Mouse (Mus musculus) gastrocnemius, adult 2 months (tissue): ENCODE measurements around the gene Fam69b. TPM values are rescaled to one million over a fixed set of nuclear protein-coding genes. Genes with fewer than 3 reads are reported as not detected.

Experiments
- DNase-seq: peaks from one replicate; pipeline ENCODE4 v3.0.0; 2022
- H3K27ac ChIP-seq: fragments of 200-600 bp; 2 replicates; pipeline ENCODE4 v1.8.1; 2022; ENCODE audit warnings: mild to moderate bottlenecking
- H3K4me3 ChIP-seq: fragments of 200-600 bp; 2 replicates; pipeline ENCODE4 v1.8.1; 2022; ENCODE audit warnings: mild to moderate bottlenecking, moderate library complexity
- CTCF ChIP-seq: fragments of 200-600 bp; IDR thresholded peaks from 2 replicates; pipeline ENCODE4 v1.8.1; 2022; ENCODE audit warnings: antibody characterized with exemption, mild to moderate bottlenecking, moderate library complexity
- intact Hi-C: fragments of 180-260 bp; cut with DNase I; formaldehyde crosslinking; loops from one replicate; pipeline ENCODE4 v1.15.1; 2025
- total RNA-seq, 2 experiments: library from RNA; stranded (reverse); gene quantifications; 2 replicates each; pipeline ENCODE4 v1.2.3; 2021

Fam69b gene
- total RNA-seq, 2 experiments from 2014 or later = 1.0 to 2.3 TPM

DNA sequence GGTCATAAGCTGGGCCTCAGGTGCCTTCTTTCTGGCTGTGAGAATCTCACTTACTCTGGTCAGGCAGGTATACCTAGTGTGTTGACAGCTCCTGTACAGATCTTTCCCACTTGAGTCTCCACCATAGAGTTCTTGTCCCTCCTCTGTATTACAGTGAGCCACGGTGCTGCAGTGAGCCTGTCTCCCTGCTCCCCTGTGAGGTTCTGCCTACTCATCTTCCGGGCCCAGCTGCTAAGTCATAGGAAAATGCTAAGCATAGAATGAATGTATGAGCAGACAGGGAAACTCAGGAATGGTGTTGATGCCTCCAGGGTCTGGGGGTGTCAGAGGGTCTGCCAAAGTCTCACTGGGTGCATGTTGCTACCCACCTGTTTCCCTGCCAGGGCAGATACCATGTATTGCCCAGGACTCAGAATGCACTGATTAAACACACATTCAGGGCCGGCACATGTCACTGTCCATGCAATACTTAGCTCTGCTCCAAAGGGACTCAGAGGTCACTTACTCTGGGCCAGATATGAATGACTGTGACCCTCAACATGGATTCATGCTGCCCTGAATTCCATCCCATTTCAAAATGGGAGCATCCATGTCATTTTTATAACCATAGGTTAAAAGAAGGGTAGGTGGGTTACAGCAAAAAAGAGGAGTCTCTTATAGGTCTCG, 12.7 kb upstream of the Fam69b start:
- no peak for DNase-seq
- Histone ChIP-seq H3K27ac (no peak overlapping the region), H3K4me3 (no peak overlapping the region)
- no peak for TF ChIP-seq CTCF
- intact Hi-C loops = no loop called here

GRCm38 (mm10) chr2:26617331-26617730, 10.9 kb upstream of the Fam69b start:
- intact Hi-C loops = no loop called here
- no peak for TF ChIP-seq CTCF
- no peak overlapping the region for H3K27ac ChIP-seq
- no peak overlapping the region for H3K4me3 ChIP-seq
- no peak for DNase-seq

DNA sequence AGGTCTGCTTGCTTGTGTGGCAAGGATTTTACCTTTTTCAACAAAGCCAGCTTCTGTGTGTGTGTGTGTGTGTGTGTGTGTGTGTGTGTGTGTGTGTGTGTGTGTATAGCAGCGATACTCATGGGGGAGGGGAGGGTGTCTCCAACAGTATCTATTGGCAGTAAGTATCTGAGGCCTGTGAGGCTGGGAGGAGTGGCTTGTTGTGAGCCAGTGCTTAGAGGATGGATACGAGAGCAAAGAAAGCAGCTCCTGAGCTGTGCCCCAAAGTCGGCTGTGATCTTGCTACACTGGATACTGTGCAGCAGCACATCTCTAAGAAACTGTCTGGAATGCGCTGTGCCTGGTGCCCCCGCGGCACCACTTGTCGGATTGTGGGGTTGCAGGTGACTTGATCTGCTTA, 10.3 kb upstream of the Fam69b start:
- no peak overlapping the region for H3K4me3 ChIP-seq

GRCm38 (mm10) chr2:26621246-26621645, 7.0 kb upstream of the Fam69b start:
- Histone ChIP-seq H3K4me3 (no peak overlapping the region), H3K27ac (no peak overlapping the region)
- intact Hi-C loops = no loop called here
- DNase-seq = no peak
- no peak for TF ChIP-seq CTCF

More for the DNA sequence above, 10.3 kb upstream of the Fam69b start:
- no peak for TF ChIP-seq CTCF
- no peak overlapping the region for H3K27ac ChIP-seq
- DNase-seq = no peak
- intact Hi-C loops = no loop called here

DNA sequence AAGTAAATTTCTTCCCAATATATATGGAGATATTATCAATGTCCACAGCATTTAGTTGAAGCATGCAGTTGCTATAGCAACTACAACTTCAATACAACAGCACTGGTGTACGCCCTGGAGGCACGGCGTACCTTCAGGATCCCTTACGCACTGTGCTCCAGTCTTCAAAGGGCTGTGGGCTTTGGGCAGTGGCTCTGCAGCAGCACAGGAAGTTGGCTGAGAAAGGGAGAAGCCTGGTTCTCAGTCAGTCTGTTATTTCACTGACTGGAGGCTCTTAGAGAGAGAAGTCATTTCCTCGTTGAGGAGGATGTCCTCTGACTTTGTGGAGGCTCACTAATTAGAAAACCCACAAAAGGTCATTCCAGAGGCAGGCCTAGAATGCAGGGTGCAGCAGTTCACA, 5.3 kb upstream of the Fam69b start:
- DNase-seq = no peak
- H3K27ac ChIP-seq = no peak overlapping the region
- no peak overlapping the region for H3K4me3 ChIP-seq
- intact Hi-C loops = no loop called here
- TF ChIP-seq CTCF = no peak

- no peak for TF ChIP-seq CTCF
- intact Hi-C loops = no loop called here
These were observed 2.8 kb upstream of the Fam69b start for GRCm38 (mm10) chr2:26625419-26625818.

GRCm38 (mm10) chr2:26626081-26626480, 2.2 kb upstream of the Fam69b start:
- no peak for DNase-seq
- Histone ChIP-seq H3K27ac (no peak overlapping the region), H3K4me3 (no peak overlapping the region)
- TF ChIP-seq CTCF = no peak
- intact Hi-C loops = no loop called here

More at GRCm38 (mm10) chr2:26625419-26625818, 2.8 kb upstream of the Fam69b start:
- Histone ChIP-seq H3K4me3 (no peak overlapping the region), H3K27ac (no peak overlapping the region)
- no peak for DNase-seq

GRCm38 (mm10) chr2:26628792-26629437, 658 bp downstream of the Fam69b start:
- peak overlapping the region; percentile 58; the same call in 1 of the 2 replicates for H3K27ac ChIP-seq
- no peak for DNase-seq
- TF ChIP-seq CTCF = no peak
- intact Hi-C loops = no loop called here
- H3K4me3 ChIP-seq = peak overlapping the region; percentile 82

GRCm38 (mm10) chr2:26632541-26633395, 4.5 kb downstream of the Fam69b start:
- Histone ChIP-seq H3K4me3 (no peak overlapping the region), H3K27ac (no peak overlapping the region)
- no peak for TF ChIP-seq CTCF
- intact Hi-C loops = no loop called here
- no peak for DNase-seq

DNA sequence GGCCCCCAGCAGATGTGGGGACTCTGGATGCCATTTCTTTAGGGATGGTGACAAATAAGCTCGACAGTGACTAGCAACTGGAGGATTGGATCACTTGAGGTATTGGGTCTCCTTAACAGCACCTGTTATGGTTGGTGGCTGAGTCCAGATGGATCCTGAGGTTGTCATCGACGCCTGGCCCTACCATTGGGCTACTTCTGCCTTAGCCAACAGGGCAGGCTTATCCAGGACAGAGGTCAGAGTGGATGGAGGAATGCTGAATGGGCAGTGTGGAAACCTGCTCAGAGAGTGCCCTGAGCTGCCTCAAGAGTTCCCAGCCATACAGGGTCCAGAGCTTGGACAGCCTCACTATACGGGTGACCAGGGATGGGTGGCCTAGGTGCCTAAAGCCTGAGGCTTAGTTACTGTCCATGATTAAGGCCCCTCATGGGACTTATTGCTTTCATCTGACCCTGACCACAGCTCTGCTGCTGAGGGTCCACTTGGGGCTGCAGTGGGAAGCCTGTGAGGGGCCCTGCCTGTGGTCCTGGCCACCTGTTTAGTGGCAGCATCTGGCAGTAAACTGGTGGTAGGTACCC, 5.8 kb downstream of the Fam69b start:
- TF ChIP-seq CTCF = no peak
- DNase-seq = no peak
- H3K4me3 ChIP-seq = no peak overlapping the region
- intact Hi-C loops = no loop called here
- H3K27ac ChIP-seq = no peak overlapping the region

DNA sequence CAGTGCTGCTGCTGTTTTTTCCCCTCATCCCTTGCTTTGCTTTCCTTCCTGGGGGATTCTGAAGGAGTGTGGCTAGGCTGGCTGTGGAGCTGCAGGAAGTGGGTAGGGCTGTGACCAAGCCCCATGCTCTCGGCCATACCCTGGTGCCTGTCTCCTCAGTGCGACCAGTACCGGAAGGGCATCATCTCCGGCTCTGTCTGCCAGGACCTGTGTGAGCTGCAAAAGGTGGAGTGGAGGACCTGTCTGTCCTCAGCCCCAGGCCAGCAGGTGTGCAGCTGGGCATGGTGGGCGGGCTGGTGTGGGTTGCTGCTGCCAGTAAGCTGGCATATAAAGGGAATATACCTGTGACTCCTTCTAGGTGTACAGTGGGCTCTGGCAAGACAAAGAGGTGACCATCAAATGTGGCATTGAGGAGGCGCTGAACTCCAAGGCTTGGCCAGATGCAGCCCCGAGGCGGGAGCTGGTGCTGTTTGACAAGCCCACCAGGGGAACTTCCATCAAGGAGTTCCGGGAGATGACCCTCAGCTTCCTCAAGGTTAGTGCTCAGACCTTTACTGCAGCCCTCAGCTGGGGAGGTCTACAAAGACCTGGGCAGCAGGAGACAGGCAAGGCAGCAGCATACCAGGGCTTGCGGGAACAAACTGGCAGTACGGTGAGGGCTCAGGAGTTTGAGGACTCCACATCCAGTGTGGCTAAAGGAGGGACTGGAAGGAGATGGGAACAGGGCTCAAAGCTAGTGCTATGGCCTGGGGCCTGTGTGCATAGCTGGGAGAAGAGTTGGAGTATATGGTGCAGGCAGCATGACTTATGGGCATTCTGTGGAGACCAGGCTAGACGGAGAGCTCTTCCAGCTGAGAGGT, 6.6 kb downstream of the Fam69b start:
- intact Hi-C loops = no loop called here
- no peak for TF ChIP-seq CTCF
- H3K4me3 ChIP-seq = no peak overlapping the region
- no peak for DNase-seq
- H3K27ac ChIP-seq = no peak overlapping the region
